Mouse (Mus musculus): ENCODE measurements at regions not wholly inside any gene's neighbourhood (a gene's known extent, or its start where the extent isn't known, plus 50 kb on each side); places are given as distances from the start of the nearest gene placed in this dataset.

DNA sequence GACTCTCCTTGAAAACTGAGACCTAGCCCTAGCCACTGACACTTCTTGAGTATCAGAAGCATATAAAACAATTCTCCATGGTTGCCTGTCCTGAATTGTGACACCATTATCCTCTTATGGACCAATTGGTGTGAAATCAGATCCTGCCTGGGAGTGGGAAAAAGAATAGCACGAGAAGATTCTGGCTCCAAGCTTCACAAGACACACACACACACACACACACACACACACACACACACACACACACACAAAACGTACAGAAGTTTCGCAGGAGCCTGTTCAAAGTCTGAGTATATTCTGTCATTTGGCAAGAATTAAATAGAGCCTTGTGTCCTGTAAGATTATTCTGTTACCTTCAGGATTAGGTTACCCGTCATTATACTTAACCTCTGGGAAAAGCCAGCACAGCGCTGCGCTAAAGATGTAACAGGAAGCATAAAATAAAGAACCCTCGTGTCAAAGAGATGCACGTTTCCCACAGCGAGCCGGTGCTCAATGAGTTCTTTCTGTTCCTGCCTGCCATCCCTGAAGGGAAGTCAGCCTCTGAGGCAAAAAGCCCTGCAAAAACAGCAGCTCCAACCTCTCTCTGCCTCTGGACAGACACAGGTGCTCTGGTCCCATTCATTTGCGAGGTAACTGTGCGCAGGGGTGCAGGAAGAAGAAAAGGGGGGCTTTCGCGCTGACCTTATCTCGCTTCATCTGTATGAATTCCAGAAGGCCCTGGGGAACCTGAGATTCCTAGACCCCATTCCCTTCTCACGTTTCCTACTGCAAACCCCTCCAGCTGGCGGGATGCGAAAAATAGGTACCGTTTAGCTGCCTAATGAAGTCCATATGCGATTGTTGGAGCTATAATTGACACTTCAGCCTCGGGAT lies 178.4 kb upstream of the Elac2 start:
- no peak for DNase-seq

DNA sequence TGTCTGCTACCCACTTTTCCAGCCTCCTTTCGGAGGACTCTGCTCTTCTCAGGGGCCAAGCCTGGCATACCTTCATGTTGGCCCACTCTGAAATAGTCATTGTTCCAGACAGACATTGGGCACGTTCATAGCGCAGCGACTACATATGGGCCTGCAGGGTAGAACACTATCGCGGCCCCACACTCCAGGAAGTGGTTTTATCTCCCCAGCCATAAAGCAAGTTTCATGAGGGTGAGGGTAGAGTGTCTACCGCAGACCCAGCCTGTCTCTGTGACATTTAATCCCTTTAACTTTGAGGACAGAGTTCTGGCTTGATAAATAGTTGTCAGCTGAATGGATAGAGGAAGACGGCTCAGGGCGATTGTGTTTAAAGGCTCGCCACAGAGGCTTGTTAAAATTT lies 177.5 kb upstream of the Elac2 start:
- no peak for DNase-seq

DNA sequence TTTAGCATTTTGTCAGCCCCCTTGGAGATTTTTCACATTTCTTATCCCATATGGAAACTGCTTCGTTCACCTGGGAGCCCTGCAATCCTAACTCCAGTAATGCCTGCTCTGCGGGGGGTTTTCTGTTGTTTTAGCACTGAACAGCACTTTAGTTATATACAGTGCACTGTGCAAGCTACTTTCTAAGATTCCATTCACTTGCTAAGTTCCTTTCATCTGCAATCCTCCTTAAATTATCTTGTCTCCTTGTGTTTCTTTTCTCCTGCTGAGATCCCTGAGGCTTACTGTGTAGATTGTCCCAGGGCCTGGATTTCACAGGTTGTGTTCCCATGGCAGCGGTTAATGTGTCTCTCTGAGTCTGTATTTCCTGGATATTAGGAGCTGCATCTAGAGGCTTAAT lies 173.3 kb upstream of the Elac2 start:
- DNase-seq, result no peak

DNA sequence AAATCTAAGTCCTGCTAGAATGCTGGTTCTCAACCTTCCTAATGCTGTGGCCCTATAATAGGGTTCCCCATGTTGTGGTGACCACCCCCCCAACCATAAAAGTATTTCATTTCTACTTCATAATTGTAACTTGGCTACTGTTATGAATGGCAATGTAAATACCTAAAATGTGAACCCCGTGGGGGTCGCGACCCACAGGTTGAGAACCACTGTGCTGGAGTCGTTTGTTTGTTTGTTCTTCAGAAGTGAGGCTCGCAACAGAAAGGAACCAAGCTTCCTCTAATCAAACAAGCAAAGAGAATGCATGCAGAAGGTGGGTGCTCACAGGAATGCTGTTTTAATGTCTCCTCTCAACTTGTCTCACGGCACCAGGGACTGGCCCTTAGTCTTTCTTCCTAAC lies 166.4 kb upstream of the Elac2 start:
- no peak for DNase-seq

DNA sequence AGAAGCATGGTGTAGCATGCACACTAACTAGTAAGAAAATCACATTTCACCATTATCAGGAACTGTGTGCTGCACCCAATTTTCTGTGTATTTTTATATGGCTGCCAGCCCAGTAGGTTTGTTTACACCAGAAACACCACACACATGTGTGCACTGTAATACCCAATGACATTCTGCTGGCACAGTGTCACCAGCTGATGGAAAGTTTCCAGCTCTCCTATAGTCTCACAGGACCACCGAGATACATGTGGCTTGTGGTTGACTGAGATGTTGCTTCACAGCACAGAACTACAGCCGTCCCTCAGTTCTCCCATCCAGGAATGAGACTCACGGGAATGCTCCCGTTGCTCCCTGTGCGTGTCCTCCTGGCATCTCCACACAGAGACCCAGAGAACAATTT lies 149.4 kb upstream of the Elac2 start:
- DNase-seq, result no peak

DNA sequence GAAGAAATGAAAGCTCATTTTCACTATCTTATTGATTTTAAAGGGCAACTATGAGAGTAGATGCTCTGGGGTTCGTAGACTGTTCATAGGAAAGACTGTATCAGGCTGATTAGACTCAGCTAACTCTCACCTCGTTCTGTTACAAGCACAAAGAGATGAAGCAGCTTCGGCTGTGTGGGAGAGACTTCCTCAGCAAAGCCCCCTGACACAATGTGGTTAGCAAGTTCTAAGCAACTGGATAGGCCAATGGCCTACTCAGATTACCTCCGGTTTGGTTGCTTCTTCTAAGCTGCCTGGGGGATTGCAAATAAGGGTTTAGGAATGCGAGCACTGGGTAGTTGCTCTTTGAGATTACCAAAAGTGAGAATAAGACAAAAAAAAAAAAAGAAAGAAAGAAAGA lies 146.4 kb upstream of the Elac2 start:
- no peak for DNase-seq

DNA sequence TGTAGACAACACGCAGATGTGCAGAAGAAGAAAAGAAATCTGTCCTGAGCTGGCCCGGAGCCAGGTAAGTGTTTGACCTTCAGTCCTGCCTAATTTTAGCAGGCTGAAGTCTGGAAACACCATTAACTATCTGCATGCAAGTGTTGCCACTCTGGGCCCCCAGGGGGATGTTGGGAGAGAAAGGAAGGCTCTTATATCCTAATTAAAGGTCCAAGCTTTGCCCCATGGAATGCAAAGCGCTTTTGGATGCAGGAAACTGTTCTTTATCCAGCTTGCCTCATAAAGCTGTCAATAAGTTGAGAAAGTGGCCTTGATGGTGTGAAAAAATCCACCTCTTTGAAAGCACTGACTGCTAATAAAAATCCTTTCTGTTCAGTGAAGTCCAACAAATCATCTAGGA lies 145.1 kb upstream of the Elac2 start:
- peak in 1 of 2 experiments; percentile 11 for DNase-seq

DNA sequence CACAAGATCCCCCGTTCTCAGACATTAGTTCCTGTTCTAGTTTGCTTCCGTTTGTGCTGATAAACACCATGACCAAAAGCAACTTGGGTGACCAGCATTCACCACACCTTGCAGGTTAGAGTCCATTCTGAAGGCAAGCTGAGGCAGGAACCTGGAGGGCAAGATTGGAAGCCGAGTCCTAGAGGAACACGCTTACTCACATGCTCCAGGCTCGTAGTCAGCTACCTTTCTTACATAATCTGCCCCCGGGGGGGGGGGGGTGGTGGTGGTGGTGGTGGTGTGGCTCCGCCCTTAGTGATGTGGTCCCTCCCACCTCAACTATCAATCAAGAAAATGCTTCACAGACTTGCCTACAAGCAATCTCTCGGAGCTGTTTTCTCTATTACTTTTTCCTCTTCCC lies 142.1 kb upstream of the Elac2 start:
- no peak for DNase-seq

DNA sequence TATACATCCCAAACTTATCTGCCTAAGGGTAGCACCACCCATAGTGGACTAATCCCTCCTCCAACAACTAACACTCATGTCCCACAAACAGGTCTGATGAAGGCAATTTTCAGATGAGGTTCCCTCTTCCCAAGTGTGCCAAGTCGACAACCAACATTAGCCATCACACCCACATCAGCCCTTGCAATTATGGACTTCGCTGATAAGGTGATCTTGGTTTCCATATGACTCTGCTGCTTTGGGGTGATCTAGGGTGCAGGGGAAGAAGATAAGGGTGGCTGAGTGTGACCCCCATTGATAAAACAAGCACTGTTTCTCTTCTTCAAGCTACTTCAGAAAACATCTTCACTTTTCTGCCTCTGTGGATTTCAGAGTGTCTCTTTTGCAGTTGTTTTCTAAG lies 137.7 kb upstream of the Elac2 start:
- no peak for DNase-seq

DNA sequence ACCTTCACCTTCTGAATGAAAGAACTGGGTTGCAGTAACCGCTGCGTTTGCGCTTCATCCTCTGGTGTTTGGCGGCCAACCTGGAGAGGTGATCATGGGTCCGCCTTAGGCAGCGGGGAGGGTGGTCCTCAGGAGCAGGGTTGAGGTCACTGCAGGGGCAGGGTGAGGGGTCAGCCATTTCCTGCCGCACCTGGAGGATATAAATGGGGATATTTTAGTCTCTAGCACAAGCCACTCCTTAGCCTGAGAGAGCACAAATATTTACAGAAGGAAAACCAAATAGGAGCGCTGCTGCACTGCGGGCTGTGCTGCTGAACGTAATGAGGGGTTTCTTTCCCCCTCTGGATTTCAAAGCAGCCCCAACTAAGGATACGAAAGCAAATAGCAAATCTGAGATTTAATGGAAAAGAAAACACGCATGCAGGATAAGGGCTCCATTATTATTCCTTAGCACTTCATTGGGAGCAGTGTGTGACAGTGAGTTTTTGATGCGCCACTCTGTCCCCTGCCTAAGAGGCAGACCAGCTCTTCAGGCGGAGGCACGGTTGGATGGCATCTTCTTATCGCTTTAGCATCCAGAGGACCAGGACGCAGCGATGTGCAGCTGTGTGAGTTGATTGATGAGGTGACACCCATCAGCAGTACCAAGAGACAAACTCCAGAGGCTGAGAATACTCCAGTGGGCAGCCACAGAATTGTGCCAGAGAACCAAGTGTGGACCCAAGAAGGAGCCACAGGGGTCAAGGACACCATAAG lies 135.9 kb upstream of the Elac2 start:
- no peak for DNase-seq

DNA sequence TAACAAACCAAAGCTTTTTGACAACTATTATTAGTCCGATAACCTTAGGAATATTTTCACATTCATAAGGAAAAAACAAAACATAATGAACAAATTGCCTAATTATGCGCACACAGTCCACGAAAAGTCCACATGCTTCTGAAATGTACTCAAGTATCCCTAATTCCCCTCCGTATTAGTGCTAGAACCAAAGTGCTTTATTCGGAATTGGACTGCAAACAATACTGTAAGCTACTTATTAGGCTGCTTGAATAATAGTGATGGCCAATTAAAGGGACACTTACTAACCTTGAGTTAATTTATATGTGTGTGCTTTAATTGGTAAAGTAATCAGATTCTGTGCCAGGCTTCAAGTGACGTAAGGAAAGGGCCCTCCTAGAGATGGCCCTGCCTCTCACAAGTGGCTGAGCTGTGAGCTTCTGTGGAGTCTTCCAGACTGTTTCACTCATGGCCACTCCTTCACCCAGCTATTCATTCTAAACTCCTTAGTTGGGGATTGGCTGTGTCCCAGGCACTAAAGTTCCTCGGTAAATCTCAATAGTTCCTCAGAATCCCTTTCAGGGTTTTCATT lies 132.2 kb upstream of the Elac2 start:
- DNase-seq, result no peak

DNA sequence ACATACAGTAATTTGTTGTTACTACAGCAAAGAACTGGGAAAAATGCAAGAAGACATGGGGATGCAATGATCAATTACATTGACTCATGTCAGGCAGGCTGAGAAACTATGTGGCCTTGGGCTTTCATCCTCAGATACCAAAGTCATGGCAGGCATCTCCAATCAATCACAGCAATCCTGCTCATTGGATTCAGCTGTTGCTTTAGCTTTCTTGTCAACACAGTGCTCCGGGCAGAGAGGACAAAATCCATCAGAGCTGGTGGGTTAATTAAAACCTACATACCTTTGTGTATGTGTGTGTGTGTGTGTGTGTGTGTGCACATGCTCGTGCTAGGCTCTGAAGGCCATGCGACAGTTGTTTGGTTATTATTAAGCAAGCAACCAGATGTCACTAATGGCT lies 119.2 kb upstream of the Elac2 start:
- DNase-seq, result no peak

DNA sequence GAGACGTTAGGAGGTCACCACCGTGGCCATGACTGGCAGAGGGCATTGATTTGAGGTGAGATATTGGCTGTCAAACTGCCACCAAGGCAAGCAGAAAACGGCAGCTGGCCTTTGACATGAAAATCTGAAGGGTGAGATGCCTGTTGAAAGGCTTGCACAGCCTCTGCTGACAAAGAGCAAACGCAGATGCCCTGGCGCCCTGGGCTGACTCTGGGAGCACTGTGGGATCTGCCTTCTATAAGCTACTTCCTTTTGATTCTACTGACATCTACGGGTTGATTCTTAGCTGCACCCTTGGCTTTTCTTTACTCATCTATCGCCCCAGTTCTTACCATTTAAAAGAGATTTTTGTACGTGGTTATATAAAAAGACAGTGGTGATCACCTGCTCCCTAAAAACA lies 98.2 kb upstream of the Elac2 start:
- no peak for DNase-seq

DNA sequence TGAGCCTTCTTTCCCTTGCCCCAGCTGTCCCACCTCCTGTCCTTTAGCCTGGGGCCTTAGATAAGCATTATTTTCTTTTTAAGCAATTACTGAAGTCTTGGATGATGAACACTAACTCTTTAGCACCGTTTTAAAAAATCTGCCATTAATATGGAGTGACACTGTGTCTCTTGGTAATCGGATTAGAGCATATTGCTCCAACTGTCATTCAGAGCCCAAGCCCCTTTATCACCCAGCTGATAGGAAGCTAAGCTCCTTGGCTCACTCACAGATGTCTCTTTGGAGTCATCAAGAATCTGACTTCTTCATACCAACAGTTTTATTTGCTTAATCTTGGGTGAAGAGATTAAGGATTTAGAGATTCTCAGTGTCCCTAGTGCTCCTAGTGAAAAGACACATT lies 94.3 kb upstream of the Elac2 start:
- no peak for DNase-seq

DNA sequence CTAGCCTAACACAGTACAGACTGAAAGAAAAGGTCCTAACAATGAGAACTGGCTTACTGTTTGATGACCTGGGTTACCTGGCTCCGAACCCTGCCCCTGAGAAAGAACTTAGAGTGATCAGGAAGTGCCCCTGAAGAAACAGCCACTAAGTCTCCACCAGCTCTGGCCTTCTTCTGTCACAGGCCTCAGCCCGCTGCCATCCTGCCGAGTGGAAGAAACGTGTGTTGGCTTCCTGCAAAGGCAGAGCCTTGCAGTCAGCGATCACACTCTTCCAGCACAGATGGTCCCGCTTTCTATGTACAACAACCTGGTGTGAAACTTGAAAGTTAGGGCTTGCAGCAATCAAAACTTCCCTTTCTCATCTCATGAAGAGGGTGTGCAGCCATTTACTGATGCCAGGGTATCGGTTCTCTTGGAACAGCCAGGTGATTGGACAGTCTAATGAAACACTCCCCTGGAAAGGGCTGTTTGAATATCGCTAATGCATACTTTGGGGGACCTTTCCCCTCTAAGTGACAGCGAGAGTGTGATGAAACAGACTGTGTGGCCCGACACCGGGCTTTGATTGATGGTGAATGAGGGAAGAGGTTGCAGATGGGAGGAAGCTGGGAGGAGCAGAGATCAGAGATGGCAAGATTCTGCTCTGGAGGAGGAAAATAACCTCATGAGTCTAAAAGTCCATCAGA lies 89.4 kb upstream of the Elac2 start:
- DNase-seq, result no peak

DNA sequence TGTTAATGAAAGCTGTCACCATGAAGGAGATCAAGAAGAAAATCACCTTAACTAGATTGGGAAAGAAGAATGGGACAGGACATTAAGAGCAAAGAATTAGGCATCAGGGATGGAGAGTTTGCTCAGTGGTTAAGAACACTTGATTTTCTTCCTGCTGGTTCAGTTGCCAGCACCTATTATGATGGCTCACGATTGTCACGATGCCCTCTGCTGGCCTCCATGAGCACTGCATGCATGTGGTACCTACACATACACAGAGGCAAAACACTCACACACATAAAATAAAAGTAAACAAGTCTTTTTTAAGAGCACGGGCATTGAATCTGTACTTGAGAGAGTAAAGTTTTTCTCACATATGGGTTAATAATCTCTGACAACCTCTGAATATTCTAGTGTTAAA lies 88.1 kb upstream of the Elac2 start:
- DNase-seq, result peak in 1 of 2 experiments; percentile 54

DNA sequence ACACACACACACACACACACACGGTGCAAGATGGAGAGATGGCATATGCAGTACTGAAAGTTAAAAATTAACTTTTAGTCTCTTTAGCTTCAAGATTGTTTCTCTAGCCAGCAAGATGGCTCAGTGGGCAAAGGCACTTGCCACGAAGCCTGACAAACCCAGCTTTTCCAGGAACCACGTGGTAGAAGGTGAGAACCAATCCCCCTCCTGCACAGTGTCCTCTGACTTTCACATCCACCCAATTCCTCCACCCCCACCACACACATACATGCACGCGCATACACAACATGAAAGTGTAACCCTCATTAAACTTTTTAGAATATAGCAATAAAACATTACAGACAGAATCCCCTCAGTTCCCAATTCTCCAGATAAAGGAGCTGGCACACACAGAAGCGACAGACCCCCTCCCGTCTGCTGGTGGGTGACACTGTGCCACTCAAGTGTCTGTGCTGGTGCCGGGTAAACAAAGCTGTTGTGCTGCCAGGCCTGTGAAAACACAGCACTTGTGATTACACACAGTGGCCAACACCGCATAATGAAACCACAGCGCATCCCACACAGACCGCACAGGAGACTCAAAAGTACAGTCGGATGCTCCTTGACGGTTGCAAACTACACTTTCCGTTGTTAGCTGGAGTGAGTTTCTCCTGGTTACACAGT lies 82.9 kb upstream of the Elac2 start:
- DNase-seq, result no peak

DNA sequence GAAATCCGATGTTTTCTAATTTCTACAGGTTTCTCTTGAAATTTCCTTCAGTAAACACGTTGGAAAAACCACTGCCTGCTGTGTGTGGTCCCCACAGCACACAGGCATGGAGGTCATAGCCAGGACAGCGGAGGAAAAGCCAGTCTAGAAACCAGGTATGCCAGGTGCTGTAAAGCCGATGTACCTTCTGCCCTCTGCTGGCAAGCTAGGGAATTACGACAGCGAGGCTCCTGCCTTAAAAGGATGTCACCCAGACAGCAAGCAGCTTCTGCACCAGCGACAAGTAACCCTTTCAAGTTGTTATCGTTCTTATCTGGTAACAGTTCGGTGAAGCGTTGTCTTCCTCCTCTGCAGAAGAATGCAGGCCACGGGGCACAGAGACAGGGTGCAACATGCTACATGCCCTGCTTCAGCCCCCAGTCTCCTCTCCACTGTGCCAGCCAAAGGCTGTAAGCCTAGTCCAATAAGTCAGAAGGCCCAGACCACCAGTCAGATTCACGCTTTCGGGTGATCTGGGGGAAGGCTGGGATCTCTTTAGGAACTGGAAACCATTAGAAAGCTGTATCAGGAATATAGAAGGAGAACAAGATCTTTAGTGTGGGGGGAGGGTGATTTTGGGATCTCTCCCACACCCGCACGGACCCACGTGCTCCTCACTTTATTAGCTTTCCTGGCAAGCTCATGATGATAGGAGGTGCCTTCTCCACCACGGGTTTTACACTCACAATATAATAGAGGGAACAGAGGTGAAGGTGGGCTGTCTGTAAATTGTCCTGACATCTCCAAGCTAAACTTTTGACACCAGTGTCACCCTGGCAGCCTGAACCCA lies 79.9 kb upstream of the Elac2 start:
- DNase-seq, result peak; percentile 63 to 87

DNA sequence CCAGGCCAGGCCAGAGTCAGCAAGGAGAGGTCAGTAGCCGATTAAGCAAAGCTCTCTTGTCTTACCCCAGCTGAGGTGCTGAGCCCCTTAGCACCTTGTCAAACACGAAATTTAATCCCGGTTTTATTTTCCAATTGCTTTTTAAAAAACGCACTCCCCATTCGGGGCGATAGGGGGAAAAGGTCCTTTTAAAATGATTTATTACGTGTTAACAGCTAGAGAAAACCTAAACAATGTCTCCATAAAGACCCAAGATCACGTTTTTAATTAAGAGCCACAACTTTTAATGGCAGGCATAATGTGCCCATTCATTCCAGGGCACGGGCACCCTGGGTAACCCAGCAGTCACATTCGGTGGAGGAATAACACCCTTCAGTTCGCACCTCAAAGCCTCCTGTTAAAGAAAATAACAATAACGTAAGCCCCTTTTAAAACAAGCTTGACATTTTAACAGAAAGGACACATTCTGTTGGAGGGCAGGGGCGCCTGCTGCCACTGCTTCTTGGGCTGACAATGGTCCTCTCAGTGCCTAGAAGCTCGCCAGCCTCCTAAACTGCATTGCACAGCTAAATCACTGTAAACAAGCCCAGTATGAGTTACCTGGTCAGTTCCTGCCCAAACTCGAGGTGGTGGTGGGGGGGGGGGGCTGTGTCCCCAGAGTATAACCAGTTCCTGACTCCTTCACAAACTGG lies 79.1 kb upstream of the Elac2 start:
- DNase-seq, result no peak

DNA sequence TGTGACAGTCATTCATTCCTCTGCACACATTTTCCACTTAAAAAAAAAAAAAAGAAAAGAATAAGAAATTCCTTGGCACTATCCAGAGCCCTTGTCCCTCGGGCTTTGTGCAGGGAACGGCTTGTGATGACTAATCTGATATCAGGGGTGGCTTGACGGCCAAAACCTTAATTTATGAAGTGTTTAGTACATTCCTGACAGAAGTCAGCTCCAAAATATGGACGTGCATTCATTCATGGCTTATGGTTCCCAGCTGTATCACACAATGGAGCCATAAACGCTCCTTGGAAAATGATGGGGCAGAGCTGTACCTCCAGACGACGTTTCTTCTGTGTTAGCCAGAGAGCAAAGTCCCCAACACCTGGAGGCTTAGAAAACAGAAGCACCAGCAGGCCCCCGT lies 62.1 kb upstream of the Elac2 start:
- DNase-seq, result peak in 1 of 2 experiments; percentile 5

DNA sequence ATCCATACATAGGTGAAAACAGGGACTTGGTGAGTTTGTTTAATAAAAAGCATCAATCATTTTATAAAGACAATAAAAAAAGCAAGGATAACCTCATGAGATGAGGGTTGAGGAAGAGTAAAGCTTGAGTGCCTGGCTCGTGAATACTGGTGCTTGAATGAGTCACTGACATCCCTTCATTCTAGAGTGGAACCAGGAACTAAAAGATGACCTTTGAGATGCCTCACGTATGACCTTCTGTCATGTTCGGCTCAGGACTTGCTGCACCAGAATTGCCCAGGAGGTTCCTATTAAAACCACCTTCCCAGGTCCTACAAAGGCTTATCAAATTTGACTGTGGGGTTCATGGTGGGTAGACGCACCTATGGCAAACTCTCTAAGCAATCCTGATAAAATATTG lies 61.5 kb upstream of the Elac2 start:
- no peak for DNase-seq

All from kidney, postnatal 36 days (tissue).